Mouse (Mus musculus) forebrain, embryonic 15.5 days (tissue): ENCODE data around the gene Plekhm1. TPM values are rescaled to one million over a fixed set of nuclear protein-coding genes. Genes with fewer than 3 reads are reported as not detected.
"Not testable (repeated sequence)": the region's sequence is repeated elsewhere in the genome, so short reads cannot be mapped to it uniquely, and the experiment has no call there.

ENCODE experiments used
- ATAC-seq: fragments of 200-750 bp; cut with Nextera tagmentation; replicated peaks from 2 replicates; pipeline ENCODE4 v1.8.0; 2017; ENCODE audit warnings: mild to moderate bottlenecking, moderate TSS enrichment, moderate library complexity
- H3K27ac ChIP-seq: fragments of 300-500 bp; sonication (generic); replicated peaks from 2 replicates; pipeline ENCODE4 v1.5.1; 2015; ENCODE audit warnings: mild to moderate bottlenecking, inconsistent platforms
- H3K27me3 ChIP-seq: fragments of 300-500 bp; sonication (generic); 2 replicates; pipeline ENCODE4 v1.6.1; 2015; ENCODE audit warnings: inconsistent platforms
- H3K36me3 ChIP-seq: fragments of 300-500 bp; sonication (generic); 2 replicates; pipeline ENCODE4 v1.6.1; 2015; ENCODE audit warnings: mild to moderate bottlenecking, inconsistent platforms
- H3K4me1 ChIP-seq: fragments of 300-500 bp; sonication (generic); 2 replicates; pipeline ENCODE4 v1.6.1; 2015; ENCODE audit warnings: inconsistent platforms
- H3K4me2 ChIP-seq: fragments of 300-500 bp; sonication (generic); replicated peaks from 2 replicates; pipeline ENCODE4 v1.6.1; 2015; ENCODE audit warnings: mild to moderate bottlenecking, inconsistent platforms
- H3K4me3 ChIP-seq: fragments of 300-500 bp; sonication (generic); 2 replicates; pipeline ENCODE4 v1.5.1; 2015; ENCODE audit warnings: mild to moderate bottlenecking, inconsistent platforms
- H3K9ac ChIP-seq: fragments of 300-500 bp; sonication (generic); replicated peaks from 2 replicates; pipeline ENCODE4 v1.6.1; 2015; ENCODE audit warnings: mild to moderate bottlenecking, inconsistent platforms
- H3K9me3 ChIP-seq: fragments of 300-500 bp; sonication (generic); 2 replicates; pipeline ENCODE4 v1.6.1; 2016; ENCODE audit warnings: inconsistent platforms
- WGBS: fragments of 180-500 bp; shearing (Covaris S2); methylation state at CpG from one replicate; pipeline ENCODE4 v1.1.7; 2015; ENCODE audit warnings: mixed read lengths; 5-methylcytosine and 5-hydroxymethylcytosine counted together
- polyA plus RNA-seq: library from polyadenylated mRNA; unstranded; fragments of >200 nt; fragmentation: Nextera tagmentation; extraction: Ambion mirVana; gene quantifications from 2 replicates; pipeline ENCODE4 v1.2.1, GENCODE M21; 2015

The Plekhm1 gene
- polyA plus RNA-seq, 1 experiment from 2014 or later = 8.9 TPM

- H3K9ac ChIP-seq, H3K4me2 ChIP-seq, ATAC-seq, H3K4me3 ChIP-seq, H3K9me3 ChIP-seq, H3K36me3 ChIP-seq, H3K27me3 ChIP-seq, H3K27ac ChIP-seq: not testable (repeated sequence)
- WGBS = 26% methylated on average over 5 of the region's 5 CpGs
- peaks cover 20% of the 10 kb centered on the region for H3K4me1 ChIP-seq
These were observed 5.4 kb downstream of the Plekhm1 start for GRCm38 (mm10) chr11:103407136-103407535.

DNA sequence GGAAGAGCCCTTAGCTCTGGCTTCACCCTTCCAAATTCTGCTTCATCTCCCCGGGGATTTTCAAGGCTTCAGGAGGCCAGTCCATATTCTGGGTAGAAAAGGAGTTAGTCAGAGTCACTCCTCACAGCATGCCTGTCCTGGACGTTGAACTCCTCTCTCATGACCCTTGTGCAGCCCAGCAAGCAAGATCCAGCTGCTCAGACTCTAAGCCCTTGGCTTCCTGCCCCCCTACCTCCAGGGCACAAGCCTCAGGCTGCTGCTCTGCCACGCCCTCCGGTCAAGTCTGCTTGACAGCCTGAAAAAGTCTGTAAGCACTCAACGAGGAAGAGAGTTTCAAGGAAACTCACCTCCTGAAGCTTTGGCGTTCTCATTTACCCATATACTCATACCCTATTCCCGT, 5.9 kb downstream of the Plekhm1 start:
- Histone ChIP-seq H3K27ac (no peak overlapping the region), H3K9me3 (no peaks in the 10 kb centered on the region), H3K9ac (no peak overlapping the region), H3K4me1 (peaks cover 16% of the 10 kb centered on the region), H3K27me3 (no peaks in the 10 kb centered on the region), H3K36me3 (peaks cover 7% of the 10 kb centered on the region; the same call in 1 of the 2 replicates), H3K4me3 (no peak overlapping the region), H3K4me2 (no peak overlapping the region)
- no peak for ATAC-seq
- 75% methylated on average over 7 of the region's 7 CpGs for WGBS

DNA sequence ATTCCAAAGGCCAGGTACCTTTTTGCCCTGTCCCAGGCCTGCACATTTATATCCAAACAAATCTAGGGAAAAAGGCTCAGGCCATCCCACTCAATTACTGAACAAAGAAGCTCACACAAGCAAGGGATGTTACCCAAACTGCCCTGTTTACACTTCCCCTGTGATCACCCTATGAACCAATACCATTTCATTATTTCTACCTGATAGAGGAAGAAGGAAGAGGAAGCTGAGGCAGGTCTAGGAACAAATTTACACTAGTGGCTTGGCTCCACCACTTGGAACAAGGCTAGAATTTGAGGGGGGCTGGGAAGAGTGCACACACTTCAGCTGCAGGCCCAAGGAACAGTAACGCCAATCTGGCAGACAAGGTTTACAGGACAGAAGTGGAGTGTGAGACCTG, 6.7 kb downstream of the Plekhm1 start:
- Histone ChIP-seq H3K4me1 (peaks cover 8% of the 10 kb centered on the region), H3K4me2 (no peak overlapping the region), H3K9ac (no peak overlapping the region), H3K27me3 (no peaks in the 10 kb centered on the region), H3K27ac (no peak overlapping the region), H3K36me3 (peaks cover 10% of the 10 kb centered on the region; the same call in 1 of the 2 replicates), H3K4me3 (no peak overlapping the region), H3K9me3 (no peaks in the 10 kb centered on the region)
- 100% methylated on average over 1 of the region's 1 CpGs for WGBS
- ATAC-seq = no peak

GRCm38 (mm10) chr11:103404618-103405017, 7.9 kb downstream of the Plekhm1 start:
- Histone ChIP-seq H3K9me3 (no peaks in the 10 kb centered on the region), H3K4me3 (no peak overlapping the region), H3K27me3 (no peaks in the 10 kb centered on the region), H3K4me1 (0 out of 2 replicates have a peak, but pooled peaks cover 5% of the 10 kb centered on the region), H3K36me3 (peaks cover 10% of the 10 kb centered on the region; the same call in 1 of the 2 replicates), H3K4me2 (no peak overlapping the region), H3K27ac (no peak overlapping the region), H3K9ac (no peak overlapping the region)
- ATAC-seq = no peak

GRCm38 (mm10) chr11:103403776-103404175, 8.7 kb downstream of the Plekhm1 start:
- no peak overlapping the region for H3K27ac ChIP-seq
- H3K27me3 ChIP-seq = no peaks in the 10 kb centered on the region
- H3K4me1 ChIP-seq = 0 out of 2 replicates have a peak, but pooled peaks cover 5% of the 10 kb centered on the region
- H3K4me2 ChIP-seq = no peak overlapping the region
- no peak for ATAC-seq
- H3K9ac ChIP-seq = no peak overlapping the region
- H3K36me3 ChIP-seq = peaks cover 10% of the 10 kb centered on the region; the same call in 1 of the 2 replicates
- 68% methylated on average over 4 of the region's 4 CpGs for WGBS
- H3K4me3 ChIP-seq = no peak overlapping the region
- no peaks in the 10 kb centered on the region for H3K9me3 ChIP-seq

- no peaks in the 10 kb centered on the region for H3K27me3 ChIP-seq
These were observed 9.7 kb downstream of the Plekhm1 start for GRCm38 (mm10) chr11:103402738-103403137.

DNA sequence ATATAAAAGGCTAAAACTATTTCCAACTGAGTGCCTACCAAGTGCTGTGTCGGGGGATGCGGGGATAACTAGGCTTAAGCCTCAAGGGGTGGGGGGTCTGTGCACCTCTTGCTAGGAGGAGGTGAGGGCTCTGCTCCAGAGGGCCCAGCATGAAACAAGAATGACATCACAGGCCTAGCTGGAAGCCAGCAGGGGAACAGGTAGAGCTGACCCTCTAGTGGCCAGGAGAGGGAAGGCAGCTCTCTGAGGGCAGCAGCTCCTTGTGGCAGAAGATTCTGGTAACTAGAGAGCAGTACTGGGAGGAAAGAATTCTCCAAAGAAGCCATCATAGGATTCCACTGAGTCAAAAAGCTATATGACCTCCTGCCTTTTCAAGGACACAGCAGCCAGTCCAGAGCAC, 10.3 kb downstream of the Plekhm1 start:
- no peak for ATAC-seq
- Histone ChIP-seq H3K27ac (no peak overlapping the region), H3K9ac (no peak overlapping the region), H3K36me3 (peaks cover 10% of the 10 kb centered on the region; the same call in 1 of the 2 replicates), H3K27me3 (no peaks in the 10 kb centered on the region), H3K4me1 (no peaks in the 10 kb centered on the region), H3K9me3 (no peaks in the 10 kb centered on the region), H3K4me2 (no peak overlapping the region), H3K4me3 (no peak overlapping the region)
- 37% methylated on average over 2 of the region's 2 CpGs for WGBS

More at GRCm38 (mm10) chr11:103402738-103403137, 9.7 kb downstream of the Plekhm1 start:
- H3K27ac ChIP-seq = no peak overlapping the region
- no peak overlapping the region for H3K4me3 ChIP-seq
- 0 out of 2 replicates have a peak, but pooled peaks cover 5% of the 10 kb centered on the region for H3K4me1 ChIP-seq
- H3K36me3 ChIP-seq = peaks cover 10% of the 10 kb centered on the region; the same call in 1 of the 2 replicates
- ATAC-seq = no peak
- H3K4me2 ChIP-seq = no peak overlapping the region
- no peaks in the 10 kb centered on the region for H3K9me3 ChIP-seq
- H3K9ac ChIP-seq = no peak overlapping the region
- WGBS = 90% methylated on average over 5 of the region's 5 CpGs

GRCm38 (mm10) chr11:103399986-103400385, 12.5 kb downstream of the Plekhm1 start:
- no peak overlapping the region for H3K4me2 ChIP-seq
- H3K9me3 ChIP-seq = no peaks in the 10 kb centered on the region
- 89% methylated on average over 4 of the region's 4 CpGs for WGBS
- no peak for ATAC-seq
- no peaks in the 10 kb centered on the region for H3K27me3 ChIP-seq
- H3K4me3 ChIP-seq = no peak overlapping the region
- no peak overlapping the region for H3K27ac ChIP-seq
- peaks cover 30% of the 10 kb centered on the region for H3K36me3 ChIP-seq
- H3K9ac ChIP-seq = no peak overlapping the region
- no peaks in the 10 kb centered on the region for H3K4me1 ChIP-seq

DNA sequence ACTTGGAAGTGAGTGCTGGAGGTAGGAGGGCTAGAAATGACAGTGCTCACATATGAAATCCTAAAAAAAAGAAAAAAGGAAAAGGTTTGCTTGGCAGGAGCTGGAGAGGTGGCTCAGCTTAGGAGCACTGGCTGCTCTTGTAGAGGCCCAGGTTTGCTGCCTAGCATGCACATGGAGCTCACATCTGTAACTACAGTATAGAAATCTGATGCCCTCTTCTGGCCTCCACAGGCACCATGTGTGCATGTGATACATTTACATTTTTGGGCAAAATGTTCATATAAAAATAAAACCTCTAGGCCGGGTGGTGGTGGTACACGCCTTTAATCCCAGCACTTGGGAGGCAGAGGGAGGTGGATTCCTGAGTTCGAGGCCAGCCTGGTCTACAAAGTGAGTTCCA, 13.4 kb downstream of the Plekhm1 start:
- H3K27me3 ChIP-seq = no peaks in the 10 kb centered on the region
- H3K27ac ChIP-seq = no peak overlapping the region
- no peaks in the 10 kb centered on the region for H3K9me3 ChIP-seq
- ATAC-seq = no peak
- 95% methylated on average over 3 of the region's 3 CpGs for WGBS
- H3K4me3 ChIP-seq = no peak overlapping the region
- H3K9ac ChIP-seq = no peak overlapping the region
- H3K36me3 ChIP-seq = peaks cover 39% of the 10 kb centered on the region
- H3K4me1 ChIP-seq = no peaks in the 10 kb centered on the region
- no peak overlapping the region for H3K4me2 ChIP-seq

- WGBS = 95% methylated on average over 4 of the region's 4 CpGs
- Histone ChIP-seq H3K9me3 (no peaks in the 10 kb centered on the region), H3K4me1 (no peaks in the 10 kb centered on the region), H3K4me3 (no peak overlapping the region), H3K27ac (no peak overlapping the region), H3K36me3 (peaks cover 53% of the 10 kb centered on the region), H3K9ac (no peak overlapping the region), H3K27me3 (no peaks in the 10 kb centered on the region), H3K4me2 (no peak overlapping the region)
- no peak for ATAC-seq
These were observed 15.8 kb downstream of the Plekhm1 start for GRCm38 (mm10) chr11:103396682-103397081.

DNA sequence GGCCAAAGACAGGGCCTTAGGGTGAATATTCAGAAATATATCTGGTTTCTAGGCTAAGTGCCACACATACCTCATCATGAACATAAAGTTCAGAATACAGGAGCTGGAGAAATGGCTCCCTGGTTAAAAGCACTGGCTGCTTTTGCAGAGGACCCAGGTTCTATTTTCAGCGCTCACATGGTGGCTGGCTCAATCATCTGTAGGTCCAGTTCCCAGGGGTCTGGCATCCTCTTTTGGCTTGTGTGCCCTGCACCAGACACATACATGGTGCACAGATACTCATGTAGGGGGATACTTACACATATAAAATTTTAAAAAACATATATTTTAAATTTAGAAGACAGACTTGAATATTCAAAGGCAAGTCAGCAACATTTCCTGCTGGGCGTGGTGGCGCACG, 16.3 kb downstream of the Plekhm1 start:
- Histone ChIP-seq H3K27ac (no peak overlapping the region), H3K9me3 (no peaks in the 10 kb centered on the region), H3K4me1 (no peaks in the 10 kb centered on the region), H3K36me3 (peaks cover 52% of the 10 kb centered on the region), H3K9ac (no peak overlapping the region), H3K4me3 (no peak overlapping the region), H3K4me2 (no peak overlapping the region), H3K27me3 (no peaks in the 10 kb centered on the region)
- ATAC-seq = no peak
- 95% methylated on average over 4 of the region's 4 CpGs for WGBS

GRCm38 (mm10) chr11:103394604-103395003, 17.9 kb downstream of the Plekhm1 start:
- Histone ChIP-seq H3K4me1 (no peaks in the 10 kb centered on the region), H3K4me3 (no peak overlapping the region), H3K9me3 (no peaks in the 10 kb centered on the region), H3K27me3 (no peaks in the 10 kb centered on the region), H3K4me2 (no peak overlapping the region), H3K27ac (no peak overlapping the region), H3K9ac (no peak overlapping the region), H3K36me3 (peaks cover 55% of the 10 kb centered on the region)
- ATAC-seq = no peak
- 92% methylated on average over 7 of the region's 7 CpGs for WGBS

GRCm38 (mm10) chr11:103394025-103394424, 18.5 kb downstream of the Plekhm1 start:
- Histone ChIP-seq H3K4me3 (no peak overlapping the region), H3K4me2 (no peak overlapping the region), H3K9me3 (no peaks in the 10 kb centered on the region), H3K27ac (no peak overlapping the region), H3K4me1 (no peaks in the 10 kb centered on the region), H3K27me3 (no peaks in the 10 kb centered on the region), H3K9ac (no peak overlapping the region), H3K36me3 (peaks cover 55% of the 10 kb centered on the region)
- ATAC-seq = no peak
- WGBS = 93% methylated on average over 7 of the region's 7 CpGs
